In the genomic region with DNA sequence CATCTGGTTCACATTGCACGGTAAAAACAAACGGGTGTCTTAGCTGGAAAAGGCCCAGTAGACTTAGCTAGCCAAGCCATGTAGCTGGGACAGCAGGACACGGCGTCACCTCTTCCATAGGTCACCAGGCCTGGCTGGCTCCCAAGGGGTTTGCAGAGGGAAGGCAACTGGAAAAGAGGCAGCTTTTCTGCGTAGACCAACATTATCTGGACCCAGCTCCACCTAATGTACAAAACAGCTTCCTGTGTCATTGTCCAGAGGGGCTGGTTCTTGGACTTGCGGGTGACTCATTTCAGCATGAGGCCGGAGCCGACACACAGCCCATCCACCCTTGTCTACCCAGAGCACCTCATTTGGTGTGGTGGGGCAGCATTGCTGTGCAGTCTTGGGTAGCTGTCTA, we compare ENCODE assay signal across 9 mouse cellular contexts. TPM values are rescaled to one million over a fixed set of nuclear protein-coding genes. Genes with fewer than 3 reads are reported as not detected.
DNase-seq lines count a peak whose midpoint lies in the region; ATAC-seq and TF ChIP-seq lines count a peak whose summit lies in the region.
"Had no signal": no experiment of that assay in that cellular context is flagged by ENCODE, and none has a peak within 500 bp of the region (broad histone marks: within the 10 kb centered on the region; RNA-seq: fewer than 3 reads in every experiment).

No protein-coding gene starts in this region.

- H3K4me1 ChIP-seq in lung, adult 2 months (ENCODE audit: control insufficient read depth, insufficient read depth, low read length): peaks cover 10% of the 10 kb centered on the region
- H3K4me1 ChIP-seq: forebrain, embryonic 15.5 days had no signal

- peak; percentile 28 to 50 for DNase-seq in adrenal gland, adult 18-20 months (ENCODE audit: low spot score in 2 of 2)
- DNase-seq in adrenal gland, postnatal 36 days: peak; percentile 69 to 81
- peak; percentile 79 for DNase-seq in heart, postnatal 36 days
- peak; percentile 37 for DNase-seq in lung, adult 2 months
- DNase-seq in right cerebral cortex, postnatal 14 days: no peak
- DNase-seq in spleen, postnatal 36 days (ENCODE audit: low spot score in 2 of 2): no peak

- TF ChIP-seq CTCF in lung, adult 2 months (IDR thresholded peaks at IDR 0.05; ENCODE audit: insufficient read depth, low read length): no peak

- intact Hi-C loops in heart, postnatal 36 days (cut with DNase I): no loop called here

- no peak for ATAC-seq in megakaryocyte progenitor cell, adult 5-6 weeks (replicated peaks; ENCODE audit: poor library complexity)
- ATAC-seq: forebrain, embryonic 15.5 days had no signal

- WGBS in lung, adult 2 months: 34% methylated on average over 8 of the region's 8 CpGs

- H3K4me3 ChIP-seq in lung, adult 2 months (replicated peaks; ENCODE audit: extremely low read depth, low read depth, low read length): no peak overlapping the region
- H3K4me3 ChIP-seq: forebrain, embryonic 15.5 days had no signal

- no peak for TF ChIP-seq POLR2A in lung, adult 2 months (IDR thresholded peaks at IDR 0.05; ENCODE audit: borderline replicate concordance, extremely low read depth, low read depth, low read length)

RNA-seq across cellular contexts. Expression of a gene that starts 23.1 kb away (rescaled TPM):
- 10 to 100 TPM; 16.7 to 36.4 TPM for total RNA-seq in adrenal gland, adult 18-20 months (2021)
- 10 to 100 TPM; 40.8 to 43.6 TPM for total RNA-seq in adrenal gland, postnatal 36 days (2021)
- 10 to 100 TPM; 60.8 to 67.1 TPM for total RNA-seq in heart, postnatal 36 days (2021)
- polyA plus RNA-seq in lung, adult 2 months (2012; rRNA removed): 3.0 and 13.6 TPM in 2 replicates
- 322 and 354 TPM in 2 replicates for total RNA-seq in megakaryocyte progenitor cell, adult 5-6 weeks (2015)
- 249 and 283 TPM in 2 replicates for total RNA-seq in megakaryocyte progenitor cell, adult 5-6 weeks (2017)

RNA-seq across cellular contexts. Expression of a gene that starts 49.3 kb away (rescaled TPM):
- 1 to 10 TPM; 1.2 to 3.2 TPM for total RNA-seq in adrenal gland, adult 18-20 months (2021)
- total RNA-seq in adrenal gland, postnatal 36 days (2021): 1 to 10 TPM; 2.3 to 4.7 TPM
- 1 to 10 TPM; 2.0 to 2.3 TPM for total RNA-seq in heart, postnatal 36 days (2021)
- polyA plus RNA-seq in lung, adult 2 months (2012; rRNA removed): 39.7 and 53.1 TPM in 2 replicates
- total RNA-seq in megakaryocyte progenitor cell, adult 5-6 weeks (2015): not detected in 2 replicates
- not detected in 2 replicates for total RNA-seq in megakaryocyte progenitor cell, adult 5-6 weeks (2017)
- total RNA-seq: monocyte, adult 5-6 weeks had no signal

RNA-seq across cellular contexts. Expression of a gene that starts 55.7 kb away (rescaled TPM):
- 10 to 100 TPM; 34.7 to 38.7 TPM for total RNA-seq in adrenal gland, adult 18-20 months (2021)
- total RNA-seq in adrenal gland, postnatal 36 days (2021): 10 to 100 TPM; 36.6 to 42.7 TPM
- total RNA-seq in heart, postnatal 36 days (2021): 10 to 100 TPM; 35.9 to 38.9 TPM
- polyA plus RNA-seq in lung, adult 2 months (2012; rRNA removed): 19.1 and 24.7 TPM in 2 replicates
- 23.3 and 25.3 TPM in 2 replicates for total RNA-seq in megakaryocyte progenitor cell, adult 5-6 weeks (2015)
- 24.9 and 30.7 TPM in 2 replicates for total RNA-seq in megakaryocyte progenitor cell, adult 5-6 weeks (2017)

Comparison
In these comparisons a context has a peak if more than half of its experiments do, and no peak if none do; other contexts are left out.
1. DNase-seq: peak in adrenal gland, adult 18-20 months (2 of 2), adrenal gland, postnatal 36 days (2 of 2), heart, postnatal 36 days (2 of 2) and lung, adult 2 months (single experiment); none in right cerebral cortex, postnatal 14 days (single experiment) and spleen, postnatal 36 days (0 of 2).